8 mouse cellular contexts compared by ENCODE assay signal in the genomic region with DNA sequence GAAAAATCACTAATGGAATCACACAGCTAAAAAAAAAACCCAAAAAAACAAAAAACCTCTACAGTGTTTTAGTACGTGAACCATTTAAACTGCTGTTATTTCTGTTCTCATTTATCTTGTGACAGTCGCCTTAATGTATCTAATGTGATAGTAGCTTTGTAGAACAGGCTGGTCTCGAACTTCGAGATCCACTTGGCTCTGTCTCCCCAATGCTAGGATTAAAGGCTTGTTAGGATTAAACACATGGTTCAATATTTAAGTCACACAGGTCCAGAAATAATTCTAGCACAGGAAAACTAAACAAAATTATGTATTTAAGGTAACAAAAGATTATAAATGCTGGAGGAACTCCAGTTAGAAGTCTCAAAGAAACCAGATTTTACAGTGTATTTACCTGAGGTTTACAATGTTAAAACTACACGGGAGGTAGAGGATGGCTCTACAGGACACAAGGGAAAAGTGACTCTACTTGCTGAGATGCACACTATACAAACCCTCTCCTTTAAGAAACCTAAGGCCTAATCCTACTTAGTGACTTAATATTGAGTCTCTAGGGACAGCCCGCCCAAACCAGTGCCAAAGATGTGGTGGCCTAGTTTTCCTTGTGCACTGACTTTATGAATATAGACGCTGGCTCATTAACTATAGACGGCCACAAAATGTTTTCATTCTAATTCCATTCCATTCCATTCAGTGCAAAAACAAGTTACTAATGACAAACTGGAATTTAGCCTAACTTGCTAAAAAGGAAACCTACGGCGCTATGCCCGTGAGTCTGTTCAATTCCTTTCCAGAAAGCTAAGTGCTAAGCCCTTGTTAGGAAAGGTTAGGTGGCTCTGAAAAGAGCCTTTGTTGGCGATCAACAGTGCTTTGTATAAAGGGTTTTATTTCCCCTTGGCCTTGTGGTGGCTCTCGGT. TPM values are rescaled to one million over a fixed set of nuclear protein-coding genes. Genes with fewer than 3 reads are reported as not detected.
DNase-seq lines count a peak whose midpoint lies in the region; ATAC-seq and TF ChIP-seq lines count a peak whose summit lies in the region.

No protein-coding gene starts in this region.

- H3K4me3 ChIP-seq in cerebellum, adult 2 months (replicated peaks; ENCODE audit: insufficient read depth, low read depth, low read length) = peak overlapping the region; percentile 60
- peak overlapping the region; percentile 58 for H3K4me3 ChIP-seq in limb, embryonic 10.5 days
- peak overlapping the region; percentile 20; the same call in 1 of the 2 replicates for H3K4me3 ChIP-seq in olfactory bulb, adult 2 months (ENCODE audit: insufficient read depth, low read depth, low read length)

- 4% methylated on average over 13 of the region's 13 CpGs for WGBS in cerebellum, adult 2 months
- 5% methylated on average over 13 of the region's 13 CpGs for WGBS in limb, embryonic 10.5 days
- WGBS in olfactory bulb, adult 2 months = 2% methylated on average over 13 of the region's 13 CpGs

- ATAC-seq in megakaryocyte-erythroid progenitor cell, adult 5-6 weeks (replicated peaks; ENCODE audit: low FRiP score, low TSS enrichment, poor library complexity, severe bottlenecking) = no peak

- no peaks in the 10 kb centered on the region for H3K36me3 ChIP-seq in limb, embryonic 10.5 days

- DNase-seq in cerebellum, adult 2 months = no peak
- no peak for DNase-seq in cerebellum, postnatal 4 days (ENCODE audit: low spot score in 2 of 2)
- peak; percentile 73 for DNase-seq in 3134 (ENCODE audit: extremely low read depth, insufficient read length, low spot score)
- peak; percentile 32 for DNase-seq in embryo, embryonic 11.5 days (ENCODE audit: low read depth, low spot score)
- no peak for DNase-seq in limb, embryonic 10.5 days (ENCODE audit: low spot score)
- no peak for DNase-seq in adrenal gland, adult 8-10 months

- TF ChIP-seq CTCF in cerebellum, adult 2 months (IDR thresholded peaks at IDR 0.05; ENCODE audit: borderline replicate concordance, insufficient read depth, low read depth, low read length) = no peak
- no peak for TF ChIP-seq CTCF in olfactory bulb, adult 2 months (IDR thresholded peaks at IDR 0.05; ENCODE audit: insufficient read depth, low read depth, low read length)

- no peak for TF ChIP-seq POLR2A in cerebellum, adult 2 months (IDR thresholded peaks at IDR 0.05; ENCODE audit: borderline replicate concordance, insufficient read depth, low read length)
- TF ChIP-seq POLR2A in olfactory bulb, adult 2 months (IDR thresholded peaks at IDR 0.05; ENCODE audit: insufficient read depth, low read depth, low read length) = no peak

- no peaks in the 10 kb centered on the region for H3K27me3 ChIP-seq in cerebellum, adult 2 months (ENCODE audit: control insufficient read depth, insufficient read depth, low read length)
- H3K27me3 ChIP-seq in limb, embryonic 10.5 days (ENCODE audit: low read depth, poor library complexity, severe bottlenecking) = no peaks in the 10 kb centered on the region

- no peaks in the 10 kb centered on the region; the same call in 1 of the 2 replicates for H3K4me1 ChIP-seq in cerebellum, adult 2 months (ENCODE audit: control insufficient read depth, insufficient read depth, low read length)
- H3K4me1 ChIP-seq in limb, embryonic 10.5 days = peaks cover 6% of the 10 kb centered on the region; the same call in 1 of the 2 replicates
- H3K4me1 ChIP-seq in olfactory bulb, adult 2 months (ENCODE audit: control insufficient read depth, insufficient read depth, low read length) = no peaks in the 10 kb centered on the region; the same call in 1 of the 2 replicates

- no peak overlapping the region; the same call in 1 of the 2 replicates for H3K27ac ChIP-seq in cerebellum, adult 2 months (ENCODE audit: insufficient read depth, low read length)
- H3K27ac ChIP-seq in limb, embryonic 10.5 days = peak overlapping the region; percentile 95
- no peak overlapping the region for H3K27ac ChIP-seq in olfactory bulb, adult 2 months (ENCODE audit: insufficient read depth, low read depth, low read length)

- H3K9me3 ChIP-seq in limb, embryonic 10.5 days (replicated peaks) = no peaks in the 10 kb centered on the region

RNA-seq across cellular contexts. Expression of a gene that starts 0.7 kb away (rescaled TPM):
- 8.8 and 9.8 TPM in 2 replicates for polyA plus RNA-seq in cerebellum, adult 2 months (2012; rRNA removed)
- 27.4 and 36.3 TPM in 2 replicates for polyA plus RNA-seq in limb, embryonic 10.5 days (2016; fragmentation: Nextera tagmentation; extraction: Ambion mirVana)
- polyA plus RNA-seq in olfactory bulb, adult 2 months (2012; ENCODE audit: insufficient read depth, insufficient read length, low replicate concordance, missing spikeins) = not detected in 2 replicates
- 10 to 100 TPM; 42.6 to 80.0 (median 56.7) TPM for total RNA-seq in adrenal gland, adult 8-10 months (2022)
- total RNA-seq in megakaryocyte-erythroid progenitor cell, adult 5-6 weeks (2014; fragmentation: Nextera tagmentation) = 56.5 and 110 TPM in 2 replicates
- total RNA-seq in megakaryocyte-erythroid progenitor cell, adult 5-6 weeks (2017) = 136 and 141 TPM in 2 replicates

RNA-seq across cellular contexts. Expression of a gene that starts 0.8 kb away (rescaled TPM):
- polyA plus RNA-seq in cerebellum, adult 2 months (2012; rRNA removed) = 0.60 and 1.1 TPM in 2 replicates
- polyA plus RNA-seq in limb, embryonic 10.5 days (2016; fragmentation: Nextera tagmentation; extraction: Ambion mirVana) = 59.9 and 81.0 TPM in 2 replicates
- not detected in 2 replicates for polyA plus RNA-seq in olfactory bulb, adult 2 months (2012; ENCODE audit: insufficient read depth, insufficient read length, low replicate concordance, missing spikeins)
- total RNA-seq in adrenal gland, adult 8-10 months (2022) = 10 to 100 TPM in 3 of 4 experiments, 1 to 10 TPM in 1; 8.7 to 18.8 (median 13.1) TPM
- total RNA-seq in megakaryocyte-erythroid progenitor cell, adult 5-6 weeks (2014; fragmentation: Nextera tagmentation) = 19.5 and 69.6 TPM in 2 replicates
- total RNA-seq in megakaryocyte-erythroid progenitor cell, adult 5-6 weeks (2017) = 882 and 1,306 TPM in 2 replicates

RNA-seq across cellular contexts. Expression of a gene that starts 1.1 kb away (rescaled TPM):
- 0.97 and 1.5 TPM in 2 replicates for polyA plus RNA-seq in cerebellum, adult 2 months (2012; rRNA removed)
- 14.5 and 20.7 TPM in 2 replicates for polyA plus RNA-seq in limb, embryonic 10.5 days (2016; fragmentation: Nextera tagmentation; extraction: Ambion mirVana)
- polyA plus RNA-seq in olfactory bulb, adult 2 months (2012; ENCODE audit: insufficient read depth, insufficient read length, low replicate concordance, missing spikeins) = not detected in 2 replicates
- total RNA-seq in adrenal gland, adult 8-10 months (2022) = 10 to 100 TPM; 14.2 to 31.0 (median 21.9) TPM
- total RNA-seq in megakaryocyte-erythroid progenitor cell, adult 5-6 weeks (2014; fragmentation: Nextera tagmentation) = 238 and 405 TPM in 2 replicates
- 313 and 664 TPM in 2 replicates for total RNA-seq in megakaryocyte-erythroid progenitor cell, adult 5-6 weeks (2017)

RNA-seq across cellular contexts. Expression of a gene that starts 6.2 kb away (rescaled TPM):
- polyA plus RNA-seq in cerebellum, adult 2 months (2012; rRNA removed) = 0.34 TPM in 1 of 2 replicates, not detected in the other
- polyA plus RNA-seq in limb, embryonic 10.5 days (2016; fragmentation: Nextera tagmentation; extraction: Ambion mirVana) = 10.3 and 11.8 TPM in 2 replicates
- polyA plus RNA-seq in olfactory bulb, adult 2 months (2012; ENCODE audit: insufficient read depth, insufficient read length, low replicate concordance, missing spikeins) = not detected in 2 replicates
- 10 to 100 TPM; 22.5 to 31.6 (median 25.4) TPM for total RNA-seq in adrenal gland, adult 8-10 months (2022)
- 142 and 423 TPM in 2 replicates for total RNA-seq in megakaryocyte-erythroid progenitor cell, adult 5-6 weeks (2014; fragmentation: Nextera tagmentation)
- 812 and 1,118 TPM in 2 replicates for total RNA-seq in megakaryocyte-erythroid progenitor cell, adult 5-6 weeks (2017)

RNA-seq across cellular contexts. Expression of a gene that starts 6.5 kb away (rescaled TPM):
- polyA plus RNA-seq in cerebellum, adult 2 months (2012; rRNA removed) = not detected in 2 replicates
- 7.3 and 8.5 TPM in 2 replicates for polyA plus RNA-seq in limb, embryonic 10.5 days (2016; fragmentation: Nextera tagmentation; extraction: Ambion mirVana)
- polyA plus RNA-seq in olfactory bulb, adult 2 months (2012; ENCODE audit: insufficient read depth, insufficient read length, low replicate concordance, missing spikeins) = not detected in 2 replicates
- total RNA-seq in adrenal gland, adult 8-10 months (2022) = 10 to 100 TPM in 2 of 4 experiments, 1 to 10 TPM in 1, not detected in 1; 6.0 to 18.5 (median 12.6) TPM
- total RNA-seq in megakaryocyte-erythroid progenitor cell, adult 5-6 weeks (2014; fragmentation: Nextera tagmentation) = 11.1 TPM in 1 of 2 replicates, not detected in the other
- total RNA-seq in megakaryocyte-erythroid progenitor cell, adult 5-6 weeks (2017) = 482 and 578 TPM in 2 replicates

Comparison
In these comparisons a context has a peak if more than half of its experiments do, and no peak if none do; other contexts are left out.
1. DNase-seq: peak in 3134 (single experiment) and embryo, embryonic 11.5 days (single experiment); none in cerebellum, adult 2 months (0 of 2), cerebellum, postnatal 4 days (0 of 2), limb, embryonic 10.5 days (single experiment) and adrenal gland, adult 8-10 months (single experiment).
2. Peak in every context shown above with its lines, with median percentiles within 50 percentile points of each other: H3K4me3 ChIP-seq.